Mouse (Mus musculus) Muller cell, postnatal 12 days (primary cell): ENCODE data around the gene Shank3.

Source experiments
- DNase-seq: peaks from one replicate; pipeline ENCODE4 v3.0.0-alpha.2; 2015; ENCODE audit errors: inconsistent ontology term

The Shank3 gene

DNA sequence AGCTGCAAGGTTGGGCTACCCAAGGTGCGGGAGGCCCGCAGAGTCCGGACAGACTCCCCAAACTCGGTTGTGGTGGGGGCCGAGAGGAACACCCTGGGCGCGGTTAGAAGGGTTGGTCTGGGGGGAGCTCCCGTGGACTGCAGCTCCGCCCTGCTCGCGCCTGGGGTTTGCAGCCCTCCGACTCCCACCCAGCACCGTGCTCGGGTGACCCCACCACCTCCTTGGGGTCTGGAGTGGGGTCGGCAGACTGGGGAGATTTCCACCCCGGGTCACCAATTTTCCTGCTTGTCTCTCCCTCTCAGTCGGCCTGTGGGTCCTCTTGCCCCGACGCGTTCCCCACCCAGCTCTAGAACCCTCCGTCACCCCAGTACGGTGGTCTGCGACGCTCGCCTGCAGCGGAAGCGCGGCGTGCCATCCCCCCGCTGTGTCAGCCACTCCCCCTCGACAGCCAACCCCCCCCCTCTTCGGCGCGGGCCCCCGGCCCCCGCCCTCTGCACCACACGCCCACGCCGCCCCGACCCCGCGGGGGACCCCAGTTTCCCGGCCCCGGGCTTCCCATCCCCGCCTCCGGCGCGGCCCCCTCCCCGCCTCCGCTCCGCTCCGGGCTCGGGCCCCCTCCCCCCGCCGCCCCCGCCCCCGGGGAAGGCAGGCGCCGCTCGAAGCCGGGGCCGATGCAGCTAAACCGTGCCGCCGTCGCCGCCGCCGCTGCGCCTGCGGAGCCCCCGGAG is at the start of gene Shank3:
Shank3 (plus strand) TSS at position 663 of the 728 bp plus-strand sequence.
- DNase-seq = no peak

DNA sequence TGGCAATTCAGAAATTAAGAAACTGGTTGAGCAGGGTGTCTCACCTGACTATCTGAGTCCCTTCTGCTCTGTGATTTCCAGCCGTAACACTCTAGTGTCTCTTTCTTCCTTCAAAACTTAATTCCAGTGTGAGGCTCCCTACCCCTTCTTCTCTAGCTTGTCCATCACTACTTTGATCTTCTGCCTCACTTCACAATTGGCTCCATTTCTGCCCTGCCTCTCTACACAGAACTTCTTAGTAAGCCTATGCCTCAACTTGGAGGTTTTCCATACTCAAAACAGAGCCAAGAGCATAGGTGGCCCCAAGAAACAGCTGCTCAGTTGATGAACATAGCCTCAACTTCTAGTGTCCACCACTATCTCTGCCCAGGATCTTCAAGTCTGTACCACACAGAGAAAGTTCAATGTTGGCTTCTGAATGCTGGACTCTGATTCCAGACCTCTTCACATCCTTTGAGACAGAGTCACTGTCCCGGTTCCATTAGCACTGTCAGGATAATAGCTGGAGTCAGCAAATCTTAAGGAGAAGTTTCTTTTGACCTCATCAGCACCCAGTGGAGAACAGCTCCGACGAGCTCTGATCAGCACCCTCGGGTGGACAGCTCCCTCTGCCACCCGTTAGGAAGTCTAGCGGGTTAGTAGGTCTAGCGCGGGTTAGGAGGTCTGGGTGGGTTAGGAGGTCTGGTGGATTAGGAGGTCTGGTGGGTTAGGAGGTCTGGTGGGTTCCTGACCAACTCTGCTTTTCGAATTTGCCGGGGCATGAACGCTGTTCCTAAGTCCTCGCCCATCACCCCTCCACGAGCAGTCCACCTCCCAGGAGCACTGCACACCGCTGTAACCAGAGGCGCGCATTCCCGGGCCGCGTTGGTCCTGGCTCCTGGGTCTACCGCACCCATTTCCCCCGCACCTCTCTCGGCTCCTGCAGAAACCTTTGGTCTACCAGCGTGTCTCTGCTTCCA is 46.2 kb upstream of the Shank3 start:
- peak; percentile 78 for DNase-seq

DNA sequence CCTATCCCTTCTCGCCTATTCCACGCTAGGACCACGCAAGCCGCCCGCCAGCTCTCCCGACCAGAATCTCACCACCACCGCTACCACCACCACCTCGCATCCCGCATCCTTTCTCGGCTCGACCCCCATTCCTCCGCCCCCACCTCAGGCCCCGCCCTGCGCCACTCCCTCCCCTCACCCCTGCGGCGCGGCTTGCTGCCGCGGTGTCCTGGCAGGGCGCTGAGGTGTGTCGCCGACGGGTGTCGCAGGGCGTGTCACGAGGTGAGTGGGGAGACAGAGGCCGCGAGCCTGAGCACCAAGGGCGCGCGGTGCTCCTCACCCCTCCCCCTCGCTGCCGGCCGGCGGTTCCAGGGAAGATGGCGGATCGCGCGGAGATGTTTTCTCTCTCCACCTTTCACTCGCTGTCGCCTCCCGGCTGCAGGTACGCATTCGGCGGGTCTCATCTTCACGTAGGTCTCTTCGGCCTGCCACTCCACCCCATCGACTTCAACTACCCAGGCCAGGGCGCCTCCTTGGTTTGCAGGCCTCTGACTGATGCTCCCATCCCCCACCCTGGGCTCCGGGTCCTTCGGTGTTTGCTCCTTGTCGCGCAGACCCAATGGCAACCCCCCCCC is 45.5 kb upstream of the Shank3 start, which contains the start of gene Mapk8ip2:
Mapk8ip2 (plus strand) TSS at position 49 of the 614 bp plus-strand sequence.
- DNase-seq = no peak

DNA sequence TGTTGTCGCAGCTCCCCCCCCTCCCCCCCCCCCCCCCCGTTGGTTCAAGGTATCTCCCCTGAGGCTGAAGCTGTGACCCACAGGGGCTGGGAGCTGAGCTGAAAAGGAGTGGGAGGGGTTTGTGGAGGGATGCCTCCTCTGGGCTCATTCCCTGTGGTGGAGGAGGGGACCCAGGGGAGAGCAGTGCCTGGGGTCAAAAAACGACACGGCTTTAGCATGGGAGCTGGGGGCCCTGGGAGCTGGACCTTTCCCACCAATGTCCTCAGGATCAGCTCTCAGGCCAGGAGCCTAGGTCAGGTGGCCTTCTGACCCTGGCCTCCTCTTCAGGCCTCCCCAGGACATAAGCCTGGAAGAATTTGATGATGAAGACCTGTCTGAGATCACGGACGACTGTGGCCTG is 44.6 kb upstream of the Shank3 start:
- DNase-seq = no peak

DNA sequence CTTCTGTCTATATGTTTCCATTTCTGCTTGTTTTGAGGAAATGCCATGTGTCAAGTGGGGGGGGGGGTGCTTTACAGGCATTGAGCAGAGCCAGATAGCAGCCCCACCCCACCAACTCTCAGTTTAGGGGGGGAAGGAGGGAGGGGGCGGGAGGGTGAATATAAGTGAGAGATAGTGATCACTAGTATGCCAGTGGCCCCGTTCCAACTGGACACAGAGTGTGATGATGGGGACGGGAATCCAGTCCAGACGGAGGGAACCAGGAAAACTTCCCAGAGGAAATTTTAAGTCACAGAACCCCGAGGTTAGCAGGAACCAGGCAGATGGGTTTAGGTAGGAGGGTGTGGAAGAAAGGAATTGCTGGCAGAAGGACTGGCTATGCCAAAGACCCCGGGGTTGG is 43.8 kb upstream of the Shank3 start:
- DNase-seq = no peak

DNA sequence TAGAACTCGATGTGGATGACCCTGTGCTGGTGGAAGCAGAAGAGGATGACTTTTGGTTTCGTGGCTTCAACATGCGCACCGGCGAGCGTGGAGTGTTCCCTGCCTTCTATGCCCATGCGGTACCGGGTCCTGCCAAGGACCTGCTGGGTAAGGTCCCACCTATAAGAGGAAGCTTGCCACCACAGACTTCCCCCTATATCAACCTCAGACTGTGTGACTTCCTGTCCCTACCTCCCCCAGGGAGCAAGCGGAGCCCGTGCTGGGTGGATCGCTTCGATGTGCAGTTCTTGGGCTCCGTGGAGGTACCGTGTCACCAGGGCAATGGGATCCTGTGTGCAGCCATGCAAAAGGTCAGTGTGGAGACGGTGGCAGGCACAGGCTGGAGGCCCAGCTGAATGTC is 40.5 kb upstream of the Shank3 start:
- no peak for DNase-seq

DNA sequence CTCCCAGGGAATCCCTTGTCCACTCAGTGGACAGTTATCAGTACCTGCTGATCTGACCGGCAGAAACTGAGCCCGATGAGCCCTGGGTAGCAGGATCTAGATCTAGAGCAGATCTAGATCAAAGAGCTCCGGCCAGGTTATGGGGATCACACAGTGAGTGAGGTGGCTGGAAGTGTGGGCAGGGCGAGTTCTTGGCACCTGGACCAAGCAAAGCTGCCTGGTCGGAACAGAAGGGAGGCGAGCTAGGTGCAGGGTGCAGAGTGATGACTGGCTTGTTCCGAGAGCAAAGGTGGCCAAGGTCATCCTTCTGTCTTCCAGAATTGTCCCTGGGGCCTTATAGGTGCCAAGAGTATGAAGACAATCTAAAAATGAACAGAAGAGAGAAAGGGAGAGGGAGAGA is 39.6 kb upstream of the Shank3 start:
- DNase-seq = no peak

DNA sequence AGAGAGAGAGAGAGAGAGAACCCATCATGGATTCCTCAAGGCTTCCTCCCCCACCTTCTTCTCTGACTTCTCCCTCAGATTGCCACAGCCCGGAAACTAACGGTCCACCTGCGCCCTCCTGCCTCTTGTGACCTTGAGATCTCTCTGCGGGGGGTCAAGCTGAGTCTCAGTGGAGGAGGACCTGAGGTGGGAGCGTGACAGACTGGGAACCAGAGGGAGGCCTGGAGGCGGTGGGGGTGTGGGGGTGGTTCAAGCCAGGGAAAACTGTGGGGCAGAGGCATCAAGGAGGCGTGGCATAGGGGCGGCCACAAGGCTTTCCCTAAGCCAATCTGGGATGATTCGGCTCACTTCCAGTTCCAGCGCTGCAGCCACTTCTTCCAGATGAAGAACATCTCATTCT is 39.1 kb upstream of the Shank3 start:
- no peak for DNase-seq

DNA sequence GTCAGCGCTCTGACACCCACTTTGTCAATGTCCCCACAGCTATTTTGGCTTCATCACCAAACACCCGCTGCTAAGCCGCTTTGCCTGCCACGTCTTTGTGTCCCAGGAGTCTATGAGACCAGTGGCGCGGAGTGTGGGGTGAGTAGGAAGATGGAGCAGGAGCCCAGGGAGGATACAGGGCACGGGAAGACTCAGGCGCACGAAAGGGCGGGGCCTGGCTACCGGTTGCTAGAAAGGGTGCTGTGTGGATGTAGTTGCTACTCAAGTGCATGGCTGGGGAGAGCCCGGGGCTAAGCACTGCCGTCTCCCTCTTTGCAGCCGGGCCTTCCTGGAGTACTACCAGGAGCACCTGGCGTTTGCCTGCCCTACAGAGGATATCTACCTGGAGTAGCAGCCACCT is 38.1 kb upstream of the Shank3 start:
- no peak for DNase-seq

DNA sequence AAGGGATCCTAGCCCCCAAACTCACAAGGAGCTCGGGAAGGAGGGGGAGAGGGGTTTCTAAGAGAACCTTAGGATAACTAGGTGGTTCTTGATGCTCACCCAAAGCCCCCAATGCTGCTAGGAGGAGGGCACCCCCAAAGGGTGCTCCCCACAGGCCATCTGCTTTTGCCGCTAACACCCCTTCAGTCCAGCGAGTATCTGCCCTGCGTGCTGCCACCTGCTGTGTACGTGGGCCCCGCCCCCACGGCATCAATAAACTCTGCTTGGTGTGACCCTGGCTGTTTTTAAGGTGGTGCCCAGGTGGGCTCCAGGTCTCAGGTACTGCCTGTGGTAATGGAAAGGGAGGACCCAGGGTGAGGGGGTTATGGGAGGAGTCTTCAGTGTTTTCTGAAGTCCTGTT is 37.2 kb upstream of the Shank3 start:
- no peak for DNase-seq

DNA sequence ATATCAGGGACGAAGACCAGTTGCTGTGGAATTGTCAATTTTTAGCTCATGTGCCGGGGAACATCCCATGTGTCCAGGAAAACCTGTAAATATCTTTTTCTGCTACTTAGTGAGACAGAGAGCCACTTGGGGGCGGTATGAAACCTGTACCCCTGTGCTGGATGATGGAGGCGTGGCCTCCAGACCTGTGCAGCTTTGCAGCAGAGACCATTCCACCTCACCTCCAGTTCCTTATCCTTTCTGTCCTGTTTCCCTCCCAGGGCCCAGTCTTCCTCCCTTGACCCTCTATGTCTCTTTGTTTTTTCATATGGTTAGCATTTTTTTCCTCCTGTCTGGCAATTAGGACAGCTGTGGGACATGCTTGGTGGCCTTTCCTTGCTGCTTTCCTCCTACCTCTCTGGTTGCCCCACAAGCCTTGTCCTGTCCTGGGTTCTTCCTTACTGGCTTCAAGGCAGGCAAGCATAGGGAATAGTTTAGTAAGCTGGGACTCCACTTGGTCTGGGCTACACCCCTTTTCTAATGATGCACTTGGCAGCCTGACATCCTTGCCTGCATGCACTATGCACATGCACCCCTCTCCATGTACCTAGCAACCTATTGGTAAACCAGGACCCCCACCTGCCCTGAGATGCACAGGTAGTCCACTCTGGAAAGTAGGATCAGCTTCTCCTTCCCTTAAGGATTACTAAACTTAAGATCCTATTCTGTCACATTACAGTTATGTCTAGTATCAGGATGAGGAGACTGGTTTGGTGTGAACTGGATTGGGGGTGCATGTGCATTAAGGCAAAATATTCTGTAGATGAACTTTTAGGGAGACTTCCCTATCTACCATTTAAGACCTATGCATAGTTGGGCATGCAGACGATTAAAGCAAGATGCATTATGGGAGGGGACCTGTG is 35.8 kb upstream of the Shank3 start:
- no peak for DNase-seq

DNA sequence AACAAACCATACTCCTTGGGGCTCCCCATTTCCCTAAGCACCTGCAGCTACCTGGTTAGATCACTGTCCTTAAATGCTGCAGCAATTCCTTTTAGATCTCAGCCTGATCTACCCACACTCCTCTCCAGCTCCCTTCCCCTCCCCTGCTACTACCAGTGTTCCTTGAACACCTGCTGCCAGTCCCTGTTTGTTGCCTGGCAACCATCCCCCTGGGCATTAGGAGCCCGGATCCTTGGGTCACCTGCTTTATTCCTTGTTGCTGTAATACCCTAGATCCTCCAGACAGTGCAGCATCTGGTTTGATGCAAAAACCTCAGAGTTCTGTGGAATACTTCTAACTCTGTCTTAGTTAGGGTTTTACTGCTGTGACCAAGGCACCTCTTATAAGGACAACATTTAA is 34.4 kb upstream of the Shank3 start:
- DNase-seq = no peak

DNA sequence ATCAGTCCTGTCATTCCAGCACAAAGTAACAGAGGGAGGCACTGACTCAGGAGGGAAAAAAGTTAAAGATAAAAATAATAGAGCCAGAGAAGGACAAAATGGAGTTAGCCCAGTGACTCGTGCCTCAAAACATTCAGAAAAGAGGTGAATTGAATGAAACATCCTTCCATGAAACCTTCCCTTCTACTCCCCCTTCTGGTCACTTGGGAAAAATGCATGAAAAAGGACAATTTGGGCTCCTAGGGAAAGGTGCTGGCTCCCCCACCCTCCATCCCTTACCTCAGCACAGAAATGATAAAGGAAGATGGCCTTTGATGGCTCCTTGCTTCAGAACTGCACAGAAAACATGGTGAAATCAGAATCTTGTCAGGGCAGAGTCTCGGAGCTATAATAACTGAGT is 30.8 kb upstream of the Shank3 start:
- peak; percentile 40 for DNase-seq

DNA sequence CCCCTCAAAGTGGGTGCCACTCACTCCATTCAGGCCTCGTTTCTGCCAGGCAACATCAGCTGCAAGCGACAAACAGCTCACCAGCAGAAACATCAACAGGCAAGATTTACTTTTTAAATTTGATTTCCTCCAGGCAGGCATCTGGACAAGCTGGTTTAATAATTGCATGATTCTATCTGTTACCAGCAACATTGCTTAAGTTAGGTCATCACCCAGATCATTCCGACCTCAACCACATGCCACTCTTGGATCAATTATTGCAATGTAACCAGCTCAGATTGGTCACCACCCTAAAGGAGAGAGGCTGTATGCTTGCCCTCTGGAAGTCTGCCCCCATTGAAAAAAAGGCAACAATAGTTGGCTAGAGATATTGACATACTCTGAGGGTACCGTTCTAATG is 27.9 kb upstream of the Shank3 start:
- no peak for DNase-seq

DNA sequence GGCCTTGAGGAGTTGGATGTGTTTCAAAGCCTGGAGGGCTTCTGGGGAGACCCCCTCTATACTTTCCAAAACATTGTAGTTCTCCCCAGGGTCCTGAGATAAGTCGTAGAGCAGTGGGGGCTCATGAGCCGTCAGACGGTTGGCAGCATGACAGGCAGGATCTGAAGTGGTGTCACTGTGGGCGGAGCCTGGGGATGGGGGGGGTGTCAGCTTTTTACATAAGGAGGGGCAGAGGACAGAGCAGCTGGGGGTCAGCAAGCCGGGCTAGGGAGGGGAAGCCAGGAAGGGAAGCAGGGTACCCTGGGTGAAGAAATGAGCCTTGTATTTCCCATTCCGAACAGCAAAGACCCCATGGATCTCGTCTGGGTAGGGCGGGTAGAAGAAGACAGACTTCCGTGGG is 26.1 kb upstream of the Shank3 start:
- DNase-seq = no peak

DNA sequence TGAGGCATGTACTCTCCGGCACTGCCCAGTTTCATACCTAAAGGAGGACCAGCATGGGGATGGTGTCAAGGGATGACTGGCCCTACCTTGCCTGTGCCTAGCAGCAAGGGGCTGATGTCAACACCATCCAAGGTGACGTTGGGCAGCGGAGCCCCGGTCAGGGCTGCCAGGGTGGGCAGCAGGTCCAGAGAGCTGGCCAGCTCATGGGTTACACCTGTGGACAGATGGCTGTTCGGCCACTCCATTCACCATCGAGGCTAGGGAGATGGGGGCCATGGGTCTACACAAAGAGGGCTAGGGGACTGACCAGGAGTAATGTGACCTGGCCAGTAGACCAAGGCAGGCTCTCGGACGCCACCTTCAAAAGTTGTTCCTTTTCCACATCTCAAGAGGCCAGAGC is 25.5 kb upstream of the Shank3 start:
- no peak for DNase-seq

DNA sequence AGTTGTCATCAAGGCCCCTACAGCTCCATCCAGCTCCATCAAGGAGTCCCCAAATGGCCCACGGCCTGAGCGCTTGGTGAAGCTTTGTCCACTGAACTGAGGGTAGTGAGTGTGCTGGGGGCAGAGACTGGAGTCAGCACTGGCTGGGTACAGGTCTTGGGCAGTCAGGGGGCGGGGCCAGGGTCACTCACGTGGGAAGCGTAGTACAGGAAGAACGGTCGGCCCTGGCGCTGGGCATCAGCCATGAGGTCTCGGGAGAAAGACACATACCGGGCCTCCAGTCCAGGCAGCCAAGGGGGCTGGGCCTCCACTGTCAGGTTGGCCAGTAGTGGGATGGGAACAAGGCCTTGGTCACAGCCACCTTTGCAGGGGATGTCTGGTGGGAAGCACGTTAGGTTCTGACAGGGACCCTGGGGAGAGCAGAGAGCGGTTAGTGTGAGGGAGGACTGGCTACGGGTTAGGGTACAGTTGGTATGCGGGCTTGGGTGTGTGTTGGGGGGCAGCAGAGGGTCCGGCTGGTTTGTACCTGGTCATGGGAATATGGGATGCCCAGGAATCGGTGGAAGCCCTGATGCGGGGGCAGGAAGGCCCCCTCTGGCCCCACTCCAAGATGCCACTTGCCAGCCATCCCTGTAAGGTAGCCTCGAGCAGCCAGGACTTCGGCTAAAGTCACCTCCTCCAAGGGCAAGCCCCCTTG is 24.7 kb upstream of the Shank3 start:
- no peak for DNase-seq

DNA sequence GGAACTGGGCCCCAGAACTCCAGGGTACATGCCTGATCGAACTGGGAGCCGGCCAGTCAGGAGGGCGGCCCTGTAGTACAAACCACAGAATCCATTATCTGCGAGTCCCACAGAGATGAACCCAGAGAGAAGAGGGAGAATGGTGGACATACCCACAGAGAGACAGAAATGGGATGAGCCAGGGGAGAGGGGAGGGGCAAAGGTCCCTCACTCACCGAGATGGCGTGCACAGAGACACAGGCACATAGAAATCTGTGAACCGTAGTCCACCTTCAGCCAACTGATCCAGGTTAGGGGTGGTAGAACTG is 24.2 kb upstream of the Shank3 start:
- DNase-seq = no peak

DNA sequence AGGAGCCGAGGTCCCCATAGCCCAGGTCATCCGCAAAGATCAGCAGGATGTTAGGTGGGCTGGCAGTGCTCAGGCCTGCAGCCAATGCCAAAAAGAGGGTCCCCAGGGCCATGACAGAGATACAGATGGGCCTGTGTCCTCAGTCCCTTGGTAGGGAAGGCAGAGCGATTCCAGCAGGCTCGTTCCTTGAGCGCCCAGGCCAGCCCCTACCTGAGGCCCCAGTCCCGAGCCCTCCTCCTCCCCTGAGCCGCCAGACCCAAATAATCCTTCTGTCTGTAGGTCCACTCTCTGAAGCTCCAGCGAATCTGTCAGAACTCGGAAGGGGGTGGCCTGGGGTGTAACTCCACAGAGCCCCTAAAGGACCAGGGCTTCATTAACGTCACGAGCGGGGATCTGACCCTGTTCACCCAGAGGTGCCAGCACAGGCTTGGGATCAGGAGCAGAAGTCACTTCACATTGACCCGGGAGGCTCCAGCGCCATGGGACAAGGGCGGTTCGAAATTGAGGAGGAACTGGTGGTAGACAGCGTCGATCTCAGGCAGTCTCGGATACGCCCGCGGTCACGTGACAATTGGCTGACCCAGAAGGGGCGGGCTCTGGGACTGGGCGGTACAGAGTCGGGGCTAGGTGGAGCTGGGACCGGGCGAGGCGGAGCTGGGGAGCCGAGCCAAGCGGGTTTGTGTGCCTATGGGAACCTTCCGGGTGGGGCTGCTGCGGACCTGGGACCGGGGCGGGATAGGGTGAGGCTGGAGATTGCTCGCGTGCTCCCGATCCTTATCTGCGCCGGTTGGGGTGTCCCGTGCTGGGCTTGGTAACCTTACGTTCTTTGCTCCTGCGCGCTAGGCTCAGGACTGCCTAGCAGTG is 23.6 kb upstream of the Shank3 start:
- DNase-seq = peak; percentile 93

DNA sequence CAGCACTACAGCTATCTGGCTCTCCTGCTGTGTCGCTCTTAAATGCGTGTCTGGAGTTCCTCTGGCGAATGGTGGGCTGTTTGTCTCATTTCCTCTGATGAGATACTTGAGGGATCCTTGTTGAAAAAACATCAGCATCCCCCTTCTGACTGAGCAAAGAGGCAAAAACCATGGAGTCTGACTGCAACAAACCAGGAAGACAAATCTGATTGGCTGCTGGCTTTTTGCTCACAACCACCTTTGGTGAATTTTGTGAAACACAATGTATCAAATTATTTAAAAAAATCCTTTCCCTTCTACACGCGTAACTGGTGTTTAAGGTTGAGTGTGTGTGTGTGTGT is 23.0 kb upstream of the Shank3 start:
- DNase-seq = no peak
